Mouse (Mus musculus) heart, adult 2 months (tissue): ENCODE measurements around the gene Gemin8. TPM values are rescaled to one million over a fixed set of nuclear protein-coding genes. Genes with fewer than 3 reads are reported as not detected.

Source experiments
- DNase-seq, 2 experiments: peaks; one replicate each; pipeline ENCODE4 v3.0.0; 2021
- H3K27ac ChIP-seq: fragments of 200-600 bp; 2 replicates; pipeline ENCODE4 v1.8.1; 2022
- H3K27me3 ChIP-seq: fragments of 200-500 bp; 2 replicates; pipeline ENCODE4 v1.6.1; 2012; ENCODE audit warnings: mild to moderate bottlenecking, low read length, inconsistent platforms, mixed read lengths; ENCODE audit not compliant: control insufficient read depth, insufficient read depth
- H3K36me3 ChIP-seq: fragments of 200-500 bp; 2 replicates; pipeline ENCODE4 v1.6.1; 2012; ENCODE audit warnings: low read length, inconsistent platforms; ENCODE audit not compliant: control insufficient read depth, insufficient read depth
- H3K4me1 ChIP-seq: fragments of 200-500 bp; 2 replicates; pipeline ENCODE4 v1.6.1; 2011; ENCODE audit warnings: low read length; ENCODE audit not compliant: control insufficient read depth, insufficient read depth
- H3K4me3 ChIP-seq: fragments of 200-600 bp; 2 replicates; pipeline ENCODE4 v1.8.1; 2022
- H3K79me2 ChIP-seq: fragments of 200-500 bp; replicated peaks from 2 replicates; pipeline ENCODE4 v1.6.1; 2012; ENCODE audit warnings: mild to moderate bottlenecking, inconsistent platforms, low read length, moderate library complexity, mixed read lengths; ENCODE audit not compliant: control insufficient read depth, insufficient read depth
- H3K9ac ChIP-seq: fragments of 200-500 bp; 2 replicates; pipeline ENCODE4 v1.6.1; 2012; ENCODE audit warnings: low read depth, mild to moderate bottlenecking, control low read depth, inconsistent platforms, low read length, mixed read lengths
- CTCF ChIP-seq: fragments of 200-600 bp; IDR thresholded peaks from 2 replicates; pipeline ENCODE4 v1.8.1; 2022; ENCODE audit warnings: antibody characterized with exemption, mild to moderate bottlenecking, moderate library complexity
- EP300 ChIP-seq: fragments of 200-500 bp; IDR thresholded peaks from 2 replicates; pipeline ENCODE4 v1.6.1; 2011; ENCODE audit warnings: low read depth, low read length, control low read depth; ENCODE audit not compliant: insufficient read depth
- POLR2A ChIP-seq: fragments of 200-500 bp; IDR thresholded peaks from 2 replicates; pipeline ENCODE4 v1.6.1; 2011; ENCODE audit warnings: mild to moderate bottlenecking, low read depth, low read length, control low read depth; ENCODE audit not compliant: insufficient read depth
- WGBS: fragments of 180-500 bp; shearing (Covaris S2); methylation state at CpG from one replicate; pipeline ENCODE4 v1.1.7; 2018; 5-methylcytosine and 5-hydroxymethylcytosine counted together
- intact Hi-C: fragments of 180-260 bp; cut with DNase I; formaldehyde crosslinking; loops from one replicate; pipeline ENCODE4 v1.15.1; 2025
- long read RNA-seq: library from polyadenylated mRNA; stranded (forward); transcript quantifications from one replicate; pipeline ENCODE4 v2.0.0, GENCODE M21; 2021
- polyA plus RNA-seq: library from polyadenylated mRNA; depleted of rRNA; stranded (reverse); fragments of >200 nt; gene quantifications from 2 replicates; pipeline ENCODE4 v1.2.3, GENCODE M21; 2012; rRNA removed
- total RNA-seq, 2 experiments: library from RNA; stranded (reverse); gene quantifications; 2 replicates each; pipeline ENCODE4 v1.2.3; 2021

The Gemin8 gene
- total RNA-seq (1 to 10 TPM; 2.6 to 2.7 TPM), polyA plus RNA-seq (3.3 and 4.4 TPM in 2 replicates)
- long read RNA-seq, partial matches to known transcripts = 0 of 1 reads
- long read RNA-seq, other reads (novel, unspliced or antisense) = 0 of 1 reads

DNA sequence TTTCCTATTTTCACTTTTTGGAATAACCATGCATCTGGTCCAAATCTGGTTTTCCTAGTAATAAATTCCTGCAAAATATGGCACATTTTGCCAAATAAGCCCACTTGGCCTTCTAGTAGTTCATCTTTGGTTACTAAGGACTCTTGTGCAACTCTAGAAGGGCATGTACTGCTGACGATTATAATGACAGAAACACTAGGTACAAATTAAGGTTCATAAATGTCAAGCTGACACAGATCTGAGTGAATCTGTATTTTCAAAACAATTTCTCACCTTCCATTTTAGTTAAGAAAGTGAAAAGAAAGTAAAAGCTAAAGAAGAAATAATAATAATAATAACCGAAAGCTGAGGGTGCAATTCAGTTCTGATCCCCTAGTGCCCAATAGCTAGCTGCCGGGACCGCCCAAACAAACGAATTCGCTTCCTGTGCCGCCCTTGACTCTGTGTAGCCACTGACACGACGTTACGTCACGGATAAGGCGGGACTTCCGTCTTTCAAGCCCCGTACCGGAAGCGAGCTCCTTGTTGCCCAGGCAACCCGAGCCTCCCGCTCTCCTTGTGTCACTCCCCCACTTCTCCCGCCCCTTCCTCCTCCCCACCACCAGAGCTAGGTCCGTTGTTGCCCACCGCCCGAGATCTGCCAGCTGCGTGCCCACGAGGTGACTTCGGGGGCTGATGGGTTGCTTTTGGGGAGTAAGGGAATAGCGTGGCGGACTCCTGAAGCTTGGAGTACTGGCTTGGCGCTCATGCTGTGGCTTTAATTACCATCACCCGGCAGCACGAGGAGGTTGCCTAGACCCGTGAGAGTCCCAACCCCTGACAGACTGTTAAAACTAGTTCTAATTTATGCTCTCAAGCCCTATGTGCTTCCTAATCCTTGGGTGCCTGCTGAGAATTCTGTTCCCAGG, at the start of gene Gemin8:
Gene Gemin8 (plus strand): TSS at position 563 of the 908 bp plus-strand sequence.
- Histone ChIP-seq H3K4me1 (no peaks in the 10 kb centered on the region), H3K36me3 (no peaks in the 10 kb centered on the region), H3K4me3 (peak within 1 kb of the TSS; percentile 67), H3K79me2 (no peaks in the 10 kb centered on the region), H3K27ac (peak within 1 kb of the TSS; percentile 61), H3K27me3 (no peaks in the 10 kb centered on the region), H3K9ac (peak within 1 kb of the TSS; percentile 70)
- WGBS = 19% methylated on average over 31 of the region's 31 CpGs
- intact Hi-C loops = loop anchor here (5.0 to 10.0 kb wide), 2 partner anchors 247 to 1065 kb away; no protein-coding TSS in a partner anchor
- DNase-seq = peak; percentile 92 to 94
- TF ChIP-seq POLR2A = 0 out of 2 replicates have a peak, but pooled peaks have one; percentile 10
- TF ChIP-seq EP300 = no peak
- TF ChIP-seq CTCF = peak; percentile 56

DNA sequence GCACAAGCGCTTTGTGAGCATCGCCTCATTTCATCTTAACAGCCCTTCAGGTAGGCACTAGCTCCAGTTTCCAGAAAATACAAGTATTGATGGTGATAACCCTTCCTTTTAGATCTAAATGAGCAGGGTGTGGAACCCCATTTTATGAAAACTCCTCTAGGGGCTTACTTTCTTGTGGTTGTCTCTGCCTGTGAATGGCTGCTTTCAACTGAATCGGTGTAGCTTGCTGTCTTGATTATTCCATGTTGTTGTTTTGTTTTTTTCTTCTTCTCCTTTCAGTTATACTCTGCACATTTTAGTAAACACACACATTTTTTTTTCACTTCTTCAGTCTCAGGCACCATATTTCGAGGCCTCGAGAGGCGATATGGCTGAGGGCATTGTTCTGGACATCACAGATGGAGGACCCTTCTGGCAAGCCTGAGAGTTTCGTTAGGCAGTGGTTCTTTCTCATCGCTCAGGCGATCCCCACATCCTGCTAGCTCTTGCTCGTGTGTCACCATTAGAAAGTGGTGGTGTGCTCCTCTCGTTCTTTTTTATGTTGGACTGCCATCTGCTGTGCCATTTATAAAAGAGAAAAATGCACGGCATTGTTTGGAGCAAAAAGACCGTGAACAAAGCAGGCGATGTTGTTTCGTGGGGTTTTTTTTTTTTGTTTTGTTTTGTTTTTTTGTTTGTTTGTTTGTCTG, 23.0 kb upstream of the Gemin8 start:
- intact Hi-C loops = no loop called here
- WGBS = 75% methylated on average over 15 of the region's 15 CpGs
- Histone ChIP-seq H3K27ac (no peak overlapping the region), H3K36me3 (no peaks in the 10 kb centered on the region), H3K27me3 (no peaks in the 10 kb centered on the region), H3K79me2 (no peaks in the 10 kb centered on the region), H3K4me3 (no peak overlapping the region), H3K9ac (no peak overlapping the region), H3K4me1 (no peaks in the 10 kb centered on the region)
- TF ChIP-seq POLR2A = no peak
- no peak for TF ChIP-seq EP300
- TF ChIP-seq CTCF = no peak
- DNase-seq = no peak

DNA sequence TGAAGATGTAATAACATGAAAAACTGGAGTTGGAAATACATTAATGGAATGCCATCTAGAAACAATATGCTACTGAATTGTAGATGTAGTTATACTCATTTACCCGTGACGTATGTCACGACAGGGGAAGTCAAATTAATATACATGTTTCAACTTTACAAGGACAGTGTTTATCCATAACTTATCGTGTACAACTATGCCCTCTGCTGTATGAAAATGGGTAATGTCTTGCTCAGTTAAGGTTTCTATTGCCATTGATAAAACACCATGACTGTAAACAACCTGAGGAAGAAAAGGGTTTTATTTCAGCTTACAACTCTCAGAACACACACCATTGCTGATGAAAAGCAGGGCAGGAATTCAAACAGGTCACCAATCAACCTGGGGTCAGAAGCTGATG, 7.5 kb upstream of the Gemin8 start:
- peak; percentile 46 for TF ChIP-seq CTCF
- no peak for TF ChIP-seq EP300
- Histone ChIP-seq H3K36me3 (no peaks in the 10 kb centered on the region), H3K4me3 (no peak overlapping the region), H3K9ac (no peak overlapping the region), H3K27me3 (no peaks in the 10 kb centered on the region), H3K27ac (no peak overlapping the region), H3K79me2 (no peaks in the 10 kb centered on the region), H3K4me1 (no peaks in the 10 kb centered on the region)
- no peak for DNase-seq
- intact Hi-C loops = loop anchor here (5.0 to 10.0 kb wide), 3 partner anchors 970 to 1620 kb away; no protein-coding TSS in a partner anchor
- 49% methylated on average over 4 of the region's 4 CpGs for WGBS

DNA sequence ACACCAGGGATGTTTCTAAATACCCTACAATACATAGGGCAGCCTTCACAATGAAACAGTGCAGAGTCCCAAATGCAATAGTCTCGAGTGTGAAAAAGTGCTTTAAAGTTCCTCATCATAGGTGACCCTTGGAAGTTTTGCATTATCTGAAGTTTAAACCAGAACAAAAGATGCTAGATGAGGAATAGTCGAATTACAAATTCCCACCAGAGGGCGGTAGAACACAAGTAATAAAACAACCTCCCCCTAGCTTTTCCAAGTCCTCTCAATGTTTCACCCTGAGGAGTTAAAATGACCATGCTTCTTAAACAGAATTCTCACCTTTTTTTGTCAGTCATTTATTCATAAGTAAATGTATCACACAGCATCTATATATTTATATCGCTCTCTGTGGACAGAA, 2.9 kb upstream of the Gemin8 start:
- Histone ChIP-seq H3K27ac (no peak overlapping the region), H3K79me2 (no peaks in the 10 kb centered on the region), H3K4me1 (no peaks in the 10 kb centered on the region), H3K9ac (no peak overlapping the region), H3K27me3 (no peaks in the 10 kb centered on the region), H3K36me3 (no peaks in the 10 kb centered on the region), H3K4me3 (no peak overlapping the region)
- TF ChIP-seq POLR2A (no peak), CTCF (peak; percentile 73)
- intact Hi-C loops = loop anchor here (1.0 to 10.0 kb wide), 4 partner anchors 184 to 1067 kb away; no protein-coding TSS in a partner anchor
- DNase-seq = no peak
- 5% methylated on average over 4 of the region's 4 CpGs for WGBS

DNA sequence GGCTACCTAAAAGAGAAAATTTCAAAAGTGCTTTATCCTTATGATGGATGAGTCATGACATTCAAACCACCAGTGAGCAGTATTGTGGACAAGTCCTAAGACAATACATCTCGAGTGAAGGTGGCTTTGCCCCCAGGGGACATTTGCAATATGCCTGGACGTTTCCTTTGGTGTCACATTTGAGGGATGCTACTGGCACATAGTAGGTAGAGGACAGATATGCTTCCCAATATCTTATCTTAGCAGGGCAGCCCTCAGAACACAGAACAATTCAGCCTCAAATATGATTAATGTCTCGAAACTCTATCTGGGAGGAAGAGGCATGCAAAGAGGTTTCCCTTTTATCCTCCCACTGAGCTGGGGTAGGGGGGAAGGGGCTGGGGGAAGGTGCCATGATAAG, 2.3 kb upstream of the Gemin8 start:
- H3K27ac ChIP-seq = no peak overlapping the region
- no peak overlapping the region for H3K4me3 ChIP-seq
- intact Hi-C loops = loop anchor here (1.0 to 10.0 kb wide), 4 partner anchors 183 to 1067 kb away; no protein-coding TSS in a partner anchor
- no peaks in the 10 kb centered on the region for H3K27me3 ChIP-seq
- no peak overlapping the region for H3K9ac ChIP-seq
- no peaks in the 10 kb centered on the region for H3K4me1 ChIP-seq
- no peak for DNase-seq
- no peaks in the 10 kb centered on the region for H3K36me3 ChIP-seq
- H3K79me2 ChIP-seq = no peaks in the 10 kb centered on the region
- TF ChIP-seq EP300 = no peak
- no peak for TF ChIP-seq CTCF
- no peak for TF ChIP-seq POLR2A
- WGBS = 32% methylated on average over 3 of the region's 3 CpGs
